Mouse (Mus musculus) cerebellum, adult 11 months (tissue): ENCODE measurements around the gene Tmeff1.

Experiments used
- DNase-seq: peaks from one replicate; pipeline ENCODE4 v3.0.0; 2022

Tmeff1 gene

DNA sequence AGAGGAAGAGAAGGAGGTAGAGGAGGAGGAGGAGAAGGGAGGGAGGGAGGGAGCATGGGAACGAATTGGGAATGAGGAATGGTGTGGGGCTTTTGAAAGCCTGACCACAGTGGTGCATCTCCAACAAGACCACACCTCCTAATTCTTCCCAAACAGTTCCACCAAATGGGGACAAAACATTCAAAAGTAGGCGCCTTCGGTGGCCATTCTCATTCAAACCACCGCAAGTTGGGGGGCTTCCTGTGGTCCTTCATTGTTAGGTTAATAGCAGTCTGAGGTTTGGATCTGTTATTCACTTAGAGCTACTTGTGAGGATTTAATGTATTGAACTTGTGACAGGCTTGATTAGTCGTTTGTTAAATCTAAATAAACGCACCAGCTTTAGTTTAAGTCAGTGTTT is 40.0 kb downstream of the Tmeff1 start:
- DNase-seq, result no peak

DNA sequence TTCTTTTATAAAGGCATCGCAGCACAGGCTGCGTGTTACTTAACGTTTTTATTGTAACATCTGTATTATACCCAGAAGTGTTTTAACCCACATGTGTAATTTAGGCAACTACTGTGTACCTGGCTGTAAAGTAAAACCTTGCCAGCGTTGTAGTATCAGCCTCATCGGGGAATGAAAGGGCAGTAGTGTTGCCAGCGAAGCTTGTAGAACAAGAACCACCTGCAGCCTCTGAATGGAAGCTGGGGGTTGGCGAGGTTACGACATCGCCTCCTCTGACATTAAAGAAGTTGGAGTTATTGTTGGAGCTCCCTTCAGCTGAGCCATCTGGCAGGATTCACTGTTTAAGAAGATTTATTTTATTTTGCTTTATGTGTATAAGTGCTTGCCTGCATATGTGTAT is 40.9 kb downstream of the Tmeff1 start:
- DNase-seq, result no peak

DNA sequence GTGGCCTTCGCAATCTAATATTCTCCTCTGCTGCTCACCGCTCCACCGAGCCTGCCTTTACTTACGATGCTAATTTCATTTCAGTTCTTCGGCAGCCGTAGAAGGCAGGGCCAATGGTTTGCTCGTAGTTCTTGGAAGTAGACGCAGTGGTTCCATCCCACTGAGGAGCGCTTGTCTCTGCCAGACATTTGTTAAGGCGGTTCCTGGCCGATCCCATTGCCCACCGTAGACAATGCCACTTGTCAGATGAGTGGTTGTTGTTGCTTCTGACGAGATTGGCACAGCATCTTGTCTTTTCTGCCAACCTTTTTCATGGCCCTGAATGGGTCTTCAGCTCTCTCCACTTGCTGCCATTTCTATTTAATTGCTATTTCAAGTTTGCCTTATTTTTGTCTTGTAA is 44.5 kb downstream of the Tmeff1 start:
- no peak for DNase-seq

DNA sequence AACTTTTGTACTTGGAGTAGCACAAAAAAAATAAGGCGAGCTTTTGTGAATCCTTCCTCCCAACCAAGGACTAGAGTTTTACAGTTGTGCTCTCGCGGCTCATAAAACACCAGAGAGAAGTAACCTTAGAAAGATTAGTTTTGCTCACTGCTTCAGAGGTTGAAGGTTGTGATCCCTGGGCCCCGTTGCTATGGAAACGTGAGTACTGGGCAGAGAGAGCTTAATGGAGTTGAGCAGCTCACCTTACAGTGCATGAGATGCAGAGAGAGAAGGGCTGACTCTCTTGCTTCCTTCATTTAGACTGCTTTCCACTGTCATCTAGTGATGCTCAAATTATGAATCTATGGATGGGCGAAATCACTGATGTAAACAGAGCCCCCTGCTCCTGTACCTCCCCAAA is 48.6 kb downstream of the Tmeff1 start:
- DNase-seq, result no peak

DNA sequence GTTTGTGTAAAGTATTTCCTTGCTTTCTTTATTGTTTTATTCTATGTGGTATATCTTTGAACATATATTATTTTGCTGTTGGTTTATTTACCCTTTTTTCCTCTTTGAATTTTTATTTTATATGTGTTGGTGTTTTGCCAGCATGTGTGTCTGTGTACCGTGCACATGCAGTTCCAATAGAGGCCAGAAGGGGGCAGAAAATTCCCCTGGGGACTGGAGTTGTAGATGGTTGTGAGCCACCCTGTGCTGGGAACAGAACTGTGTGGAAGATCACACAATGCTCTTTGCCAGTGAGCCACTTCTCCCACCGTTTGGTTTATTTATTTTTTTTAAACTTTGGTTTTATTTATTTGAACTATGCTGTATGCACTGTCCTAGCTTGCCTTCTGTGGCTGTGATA is 49.1 kb downstream of the Tmeff1 start:
- DNase-seq, result no peak

DNA sequence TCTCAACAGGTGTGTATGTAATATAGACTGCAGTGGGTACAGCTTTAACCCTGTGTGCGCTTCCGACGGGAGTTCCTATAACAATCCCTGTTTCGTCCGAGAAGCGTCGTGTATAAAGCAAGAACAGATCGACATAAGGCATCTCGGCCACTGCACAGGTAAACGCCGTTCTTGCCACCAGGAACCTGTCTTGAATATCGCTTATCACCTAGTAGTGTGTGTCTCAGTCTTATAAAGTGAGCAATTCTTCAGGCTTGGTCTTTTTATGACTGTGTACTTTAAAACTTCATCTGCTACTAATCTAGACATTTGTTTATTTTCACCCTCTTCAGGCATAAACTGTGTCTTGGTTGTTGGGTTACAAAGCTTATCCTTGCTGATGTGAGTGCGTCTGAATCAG is 51.9 kb downstream of the Tmeff1 start:
- DNase-seq, result no peak

DNA sequence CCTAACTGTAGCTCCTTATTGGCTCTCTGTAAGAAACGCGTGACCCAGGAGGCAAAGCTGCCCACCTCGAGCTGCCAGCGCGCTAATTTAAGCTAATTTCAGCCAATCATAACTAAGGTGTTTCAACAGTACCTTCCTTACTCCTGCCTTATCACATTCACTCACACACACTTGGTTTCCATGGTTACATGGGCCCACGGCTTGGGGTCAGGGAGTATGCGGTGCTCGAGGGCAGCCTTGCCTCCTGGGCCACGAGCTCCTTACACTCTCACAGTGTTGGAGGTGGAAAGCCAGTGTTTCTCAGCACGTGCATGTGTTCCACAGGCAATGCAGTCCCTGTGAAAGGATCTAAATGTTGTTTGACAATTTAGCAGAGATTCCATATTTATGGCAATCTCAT is 53.2 kb downstream of the Tmeff1 start:
- DNase-seq, result no peak

DNA sequence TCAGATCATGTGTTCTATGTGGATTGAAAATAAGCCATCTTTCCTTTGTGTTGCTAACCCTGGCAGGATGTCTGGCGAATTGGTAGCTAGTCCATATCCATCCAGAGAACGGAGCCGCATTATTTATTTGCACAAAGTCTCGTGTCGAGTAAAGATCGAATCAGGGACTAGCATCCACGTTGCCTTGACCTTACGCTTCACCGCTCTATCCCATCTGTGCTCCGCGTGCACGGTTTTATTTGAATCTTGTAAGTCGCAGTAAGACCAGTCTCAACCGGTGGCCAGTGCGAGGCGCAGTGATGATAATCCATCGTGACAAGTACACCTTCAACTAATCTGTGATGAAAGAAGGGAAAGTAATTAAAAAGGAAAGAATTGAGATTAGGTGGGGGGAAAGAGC is 54.5 kb downstream of the Tmeff1 start:
- no peak for DNase-seq

DNA sequence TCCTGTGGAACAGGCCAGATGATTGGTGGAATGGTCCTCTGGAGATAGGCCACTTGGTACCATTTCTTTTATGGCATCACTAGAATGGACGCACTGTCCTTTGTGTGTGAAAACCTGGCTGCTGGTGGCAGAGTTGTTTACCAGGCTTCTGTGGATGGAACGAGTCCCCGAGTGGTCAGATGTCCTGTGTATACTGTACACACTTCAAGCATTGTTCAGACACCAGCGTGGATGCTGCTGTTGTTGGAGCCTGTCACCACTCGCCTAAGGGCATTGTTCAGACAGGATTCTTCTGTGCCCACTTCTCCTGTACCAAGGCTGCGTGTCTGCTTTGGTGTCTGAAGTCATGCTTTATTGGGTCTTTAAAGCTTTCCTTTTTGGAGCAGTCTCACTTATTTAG is 58.8 kb downstream of the Tmeff1 start:
- no peak for DNase-seq

DNA sequence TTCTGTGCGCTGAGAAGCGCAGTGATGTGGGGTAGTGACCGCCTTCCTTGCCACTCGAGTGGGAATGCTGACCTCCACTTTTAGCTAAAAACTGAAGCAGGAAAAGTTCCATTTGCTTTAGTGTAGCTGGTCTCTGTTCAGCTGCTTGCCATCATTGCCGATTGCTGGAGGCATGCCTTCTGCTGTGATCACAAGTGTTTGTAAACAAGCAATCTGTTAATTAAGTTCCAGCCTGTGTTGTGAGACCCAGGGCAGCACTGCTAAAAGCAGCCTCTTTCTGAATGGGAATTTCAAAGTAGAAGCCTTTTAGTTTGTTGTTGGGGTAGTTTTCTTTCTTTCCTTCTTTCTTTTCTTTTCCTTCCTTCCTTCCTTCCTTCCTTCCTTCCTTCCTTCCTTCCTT is 61.2 kb downstream of the Tmeff1 start:
- no peak for DNase-seq

DNA sequence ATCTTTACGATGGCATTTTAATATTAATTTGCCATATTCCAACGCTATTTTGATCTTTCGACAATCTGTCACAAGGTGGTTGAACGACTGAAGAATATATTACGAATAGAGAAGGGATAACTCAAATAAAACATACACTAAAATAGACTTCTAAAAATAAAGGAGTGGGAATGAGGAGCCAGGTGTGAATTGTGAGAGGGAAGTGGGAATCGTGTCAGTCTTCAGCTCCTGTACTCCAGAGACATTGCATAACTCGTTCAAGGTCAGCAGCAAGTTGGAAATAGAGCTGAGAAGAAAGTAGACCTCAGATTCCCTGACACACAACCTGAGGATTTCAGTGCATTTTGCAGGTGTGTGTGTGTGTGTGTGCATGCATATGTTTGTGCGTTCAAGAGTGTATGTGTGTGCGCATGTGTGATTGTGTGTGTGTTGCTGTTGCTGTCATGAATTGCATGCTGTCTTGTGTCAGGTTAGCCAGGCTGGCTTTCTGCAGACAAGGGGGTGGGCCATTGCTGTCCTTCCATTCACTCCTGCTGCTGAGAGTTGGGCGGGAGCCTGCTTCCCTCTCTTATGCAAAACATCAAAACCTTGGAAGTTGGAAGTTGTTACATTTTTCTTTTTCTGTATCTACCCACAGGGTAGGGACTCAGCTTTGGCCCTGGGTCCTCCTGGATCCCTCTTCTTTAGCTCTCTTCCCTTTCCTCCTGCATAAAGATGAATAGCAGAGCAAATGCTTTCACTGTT is 65.8 kb downstream of the Tmeff1 start:
- DNase-seq, result no peak

DNA sequence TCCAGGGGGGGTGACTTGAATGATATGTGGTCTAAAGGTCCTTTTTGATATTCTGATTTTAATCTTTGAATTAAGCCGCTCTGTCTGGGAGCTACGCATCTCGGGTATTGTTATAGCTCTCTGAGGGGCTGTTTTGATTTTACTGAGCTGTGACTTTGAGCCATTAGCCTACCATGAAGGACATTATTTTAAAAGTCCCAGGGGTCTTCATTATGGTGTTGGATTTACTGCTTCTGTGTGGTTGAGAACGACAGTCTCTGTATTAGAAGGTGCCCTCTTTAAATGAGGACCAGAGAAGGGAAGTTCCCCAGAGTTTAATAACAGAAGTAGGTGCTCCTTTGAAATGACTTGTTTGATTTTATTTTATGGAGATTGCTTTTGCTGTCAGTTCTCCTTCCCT is 69.1 kb downstream of the Tmeff1 start:
- DNase-seq, result no peak

DNA sequence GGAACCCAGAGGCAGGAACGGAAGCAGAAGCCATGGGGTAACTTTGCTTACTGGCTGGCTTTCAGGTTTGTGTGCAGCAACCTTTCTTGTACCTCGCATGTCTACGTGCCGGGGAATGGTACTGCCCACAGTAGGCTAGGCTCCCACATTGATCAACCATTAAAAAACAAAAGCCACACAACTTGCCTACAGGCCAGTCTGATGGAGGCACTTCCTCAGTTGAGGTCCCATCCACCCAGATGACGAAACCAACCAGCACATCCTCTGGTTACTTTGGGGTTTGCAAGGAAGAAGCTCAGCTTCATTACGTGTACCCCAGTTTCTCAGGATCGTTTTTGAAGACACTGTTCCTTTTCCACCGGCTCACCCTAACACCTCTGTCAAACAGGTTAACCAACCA is 71.6 kb downstream of the Tmeff1 start:
- no peak for DNase-seq

DNA sequence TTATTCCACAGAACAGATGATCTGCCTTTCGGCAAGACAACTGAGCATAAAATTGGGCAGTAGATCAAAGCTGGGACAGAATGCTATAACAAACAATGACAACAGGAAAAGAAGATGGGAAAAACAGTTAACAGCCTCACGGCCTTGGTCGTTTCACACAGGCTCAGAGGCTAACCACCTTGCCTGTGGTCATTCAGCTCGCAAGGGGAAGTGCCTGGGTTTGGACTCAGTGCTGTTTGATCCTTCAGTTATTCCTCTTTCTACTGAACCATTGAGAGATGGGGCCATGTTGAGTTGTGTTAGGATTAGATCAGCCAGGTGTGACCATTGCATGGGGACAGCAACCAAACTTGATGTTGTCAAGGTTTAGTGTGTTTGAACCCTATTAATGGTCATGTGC is 75.2 kb downstream of the Tmeff1 start:
- DNase-seq, result no peak

DNA sequence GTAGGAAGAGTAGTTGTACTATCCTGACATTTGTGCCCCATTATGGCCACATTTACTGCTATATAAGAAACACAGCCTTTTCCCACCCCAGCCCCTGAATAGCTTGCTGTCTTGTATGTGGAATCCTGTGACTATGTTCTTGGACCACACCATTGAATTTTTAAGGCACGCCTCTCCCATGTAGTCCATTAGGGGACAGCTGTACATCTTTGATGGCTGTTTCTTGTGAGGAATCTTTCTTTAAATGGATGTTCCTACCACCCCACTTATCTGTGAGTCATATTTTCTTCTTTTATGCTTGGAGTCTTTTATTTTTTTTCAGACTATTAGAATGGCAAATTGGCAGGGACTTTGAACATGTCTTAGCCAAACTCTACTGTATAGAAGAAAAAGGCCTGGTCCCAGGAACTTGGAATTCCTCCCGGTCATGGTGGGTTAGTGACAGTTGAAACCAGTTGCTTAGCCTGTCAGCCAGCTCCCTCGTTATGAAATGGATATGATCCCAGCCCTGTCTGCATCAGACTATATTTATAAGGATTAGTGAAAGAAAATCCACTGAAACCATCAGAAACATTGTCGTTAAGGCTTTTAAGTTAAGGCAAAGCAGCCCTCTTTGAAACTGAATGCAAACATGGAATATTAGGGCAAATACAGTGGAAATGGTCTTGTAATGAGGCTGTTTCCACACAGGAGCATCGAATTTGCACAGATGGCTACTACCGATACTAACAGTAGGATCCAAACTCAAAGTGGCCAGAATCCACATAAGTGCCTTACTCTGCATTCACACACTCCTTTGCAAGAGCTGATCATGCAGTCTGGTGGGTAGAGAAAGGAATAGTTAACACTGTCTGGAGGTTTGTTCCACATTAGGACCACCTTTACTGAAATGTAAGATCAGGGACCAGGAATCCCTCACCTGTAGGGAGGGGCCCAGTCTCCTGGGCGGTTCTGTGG is 75.9 kb downstream of the Tmeff1 start:
- no peak for DNase-seq

DNA sequence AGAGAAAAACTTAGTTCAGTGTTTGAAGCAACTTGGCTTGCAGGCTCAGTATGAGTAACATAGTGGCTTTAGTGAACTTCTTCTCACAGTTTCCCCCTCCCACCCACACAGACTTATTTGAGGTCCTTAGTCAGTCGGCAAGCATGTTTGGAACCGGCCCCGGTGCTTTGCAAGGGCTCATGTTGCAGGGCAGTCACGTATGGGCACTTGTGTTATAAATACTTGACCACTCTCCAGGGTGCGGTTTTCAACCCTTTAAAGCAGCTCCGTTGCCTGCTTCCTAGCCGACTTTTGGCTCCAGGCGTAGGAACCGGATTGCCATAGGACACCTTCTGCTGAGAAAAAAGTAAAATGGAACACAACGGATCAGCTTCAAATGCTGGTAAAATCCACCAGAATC is 78.3 kb downstream of the Tmeff1 start, which contains the start of gene Cavin4:
Gene Cavin4 (plus strand): TSS at position 244 of the 400 bp plus-strand sequence.
- DNase-seq, result no peak

DNA sequence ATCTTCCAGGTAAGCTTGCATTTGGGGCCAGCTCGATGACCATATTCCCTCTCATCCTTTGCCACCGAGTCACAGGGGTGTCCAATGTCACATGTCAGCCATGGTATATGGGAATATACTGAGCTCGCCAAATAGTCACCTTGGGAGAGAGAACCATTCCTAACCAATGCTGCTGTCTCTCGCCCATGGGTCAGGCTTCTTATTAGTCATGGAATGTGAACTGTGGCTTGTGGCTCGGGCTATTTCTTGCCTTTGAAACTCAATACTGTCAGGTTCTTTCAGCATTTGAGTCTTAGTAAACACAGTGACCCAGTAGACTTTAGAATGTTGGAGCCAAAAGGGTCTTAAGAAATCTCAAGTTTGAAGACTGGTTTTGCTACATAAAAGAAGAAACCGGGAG is 79.0 kb downstream of the Tmeff1 start:
- no peak for DNase-seq

DNA sequence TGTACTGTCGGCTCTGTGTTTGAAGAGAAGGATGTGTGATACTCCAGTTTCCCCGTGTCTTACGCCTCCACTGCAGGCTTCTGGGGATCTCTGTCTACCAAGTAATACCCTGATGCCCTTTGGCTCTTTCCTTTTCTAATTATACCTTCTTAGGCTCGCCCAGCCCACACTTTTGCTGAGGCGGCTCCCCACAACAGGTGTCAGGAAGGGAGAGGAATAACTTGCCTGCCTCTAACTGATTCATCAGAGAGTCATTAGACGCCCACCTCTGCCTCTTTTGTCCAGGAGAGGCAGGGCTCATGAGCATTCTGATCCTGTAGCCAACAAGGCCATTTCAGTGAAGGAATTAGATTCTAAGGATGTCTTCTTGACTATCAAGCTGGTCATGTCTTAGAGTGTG is 82.3 kb downstream of the Tmeff1 start:
- no peak for DNase-seq

DNA sequence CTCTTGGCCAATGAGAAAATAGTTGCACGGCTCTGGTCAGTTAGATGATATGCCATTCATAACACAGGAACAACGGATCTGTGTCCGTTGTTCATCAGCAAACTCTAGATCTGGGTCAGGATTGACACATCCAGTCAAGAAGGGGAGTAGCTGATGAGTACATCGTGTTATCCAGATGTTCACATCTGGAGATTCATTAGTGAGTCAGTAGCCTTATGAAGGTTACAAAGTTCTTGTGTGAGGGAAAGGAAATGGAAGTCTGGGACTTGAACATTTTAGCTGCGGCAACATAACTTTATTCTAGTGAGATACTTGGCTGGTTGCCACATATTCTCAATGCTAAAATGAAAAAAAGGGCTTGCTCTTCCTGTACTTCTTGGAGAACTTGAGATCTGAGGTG is 87.9 kb downstream of the Tmeff1 start:
- DNase-seq, result no peak

DNA sequence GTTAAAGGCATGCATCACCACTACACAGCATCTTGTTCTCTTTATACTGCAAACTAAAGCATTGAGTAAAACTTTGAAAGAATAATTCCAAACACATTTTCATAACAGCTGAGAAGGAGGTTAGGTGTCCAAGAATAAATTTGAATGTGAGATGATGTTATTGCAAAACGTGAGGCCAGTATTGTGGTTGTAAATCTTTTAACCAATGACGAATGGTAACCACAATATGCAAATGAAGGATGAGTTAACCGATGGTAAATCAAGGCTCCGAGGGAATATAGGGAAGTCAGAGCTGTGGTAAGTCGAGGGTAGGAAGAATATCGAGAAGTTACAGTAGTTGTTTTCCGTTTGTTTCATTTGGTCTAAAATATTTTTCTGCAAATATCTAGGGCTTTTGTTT is 89.4 kb downstream of the Tmeff1 start:
- no peak for DNase-seq

DNA sequence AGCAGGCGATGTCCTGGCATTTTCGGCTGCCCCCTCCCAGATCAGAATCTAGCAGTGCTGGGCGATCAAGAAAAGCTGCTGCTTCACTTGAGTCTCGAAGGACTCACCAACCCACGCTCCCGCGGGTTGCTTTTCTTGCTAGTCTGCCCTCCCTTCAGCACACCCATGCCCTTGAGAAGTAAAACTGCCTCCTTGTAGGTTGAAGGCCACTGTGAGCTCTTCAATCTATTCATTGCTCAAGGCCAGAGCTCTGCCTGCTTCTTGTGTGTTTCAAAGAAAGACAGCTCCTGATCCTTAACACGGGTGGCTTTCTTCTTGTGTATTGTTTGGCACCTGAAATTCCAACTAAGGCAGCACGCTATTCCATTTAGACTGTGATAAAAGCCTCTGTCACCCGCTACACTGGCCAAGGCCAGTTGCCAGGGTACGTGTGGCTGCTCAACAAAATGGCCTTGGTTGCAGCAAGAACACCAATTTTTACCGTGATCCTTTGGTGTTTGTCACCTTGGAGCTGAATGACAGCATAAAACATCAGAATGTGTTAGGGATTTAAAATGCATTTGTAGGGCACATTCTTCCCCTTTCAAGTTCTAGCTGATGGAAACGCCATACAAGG is 91.7 kb downstream of the Tmeff1 start:
- DNase-seq, result no peak

DNA sequence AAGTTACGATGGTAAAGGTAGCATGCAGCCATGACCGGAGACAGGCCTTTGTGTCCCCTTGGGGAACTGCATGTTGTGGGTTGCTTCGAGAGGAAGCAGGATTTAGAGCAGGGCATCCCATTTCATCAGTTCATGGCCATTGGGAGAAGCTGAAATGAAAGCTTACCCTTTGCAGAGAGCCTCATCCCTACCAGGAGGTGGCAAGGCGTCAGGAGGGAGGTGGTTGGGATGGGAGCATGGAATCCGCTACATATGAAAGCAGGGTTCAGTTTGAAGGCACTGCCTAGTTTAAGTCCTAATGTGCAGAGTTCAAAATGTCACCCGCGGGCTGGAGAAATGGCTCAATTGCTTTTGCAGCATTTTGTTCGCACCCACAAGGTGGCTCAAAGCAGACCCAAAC is 92.3 kb downstream of the Tmeff1 start:
- no peak for DNase-seq

DNA sequence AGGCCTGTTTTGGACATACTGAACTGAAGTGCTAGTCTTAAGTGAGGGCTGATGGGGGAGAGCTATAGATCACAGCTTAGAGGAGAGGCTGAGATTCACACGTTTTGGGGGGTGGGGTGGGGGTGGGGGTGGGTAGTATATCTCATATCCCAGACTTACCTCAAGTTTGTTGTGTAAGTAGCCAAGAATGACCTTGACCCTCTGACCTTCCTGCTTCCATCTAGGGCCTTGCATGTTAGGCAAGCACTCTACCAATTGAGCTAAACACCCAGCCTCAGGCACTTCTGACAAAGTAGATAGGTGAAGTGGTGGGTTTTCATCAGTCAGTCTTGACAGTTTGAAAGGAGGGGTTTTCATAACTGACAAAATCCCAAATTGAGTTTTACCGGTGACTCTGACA is 92.8 kb downstream of the Tmeff1 start:
- no peak for DNase-seq

DNA sequence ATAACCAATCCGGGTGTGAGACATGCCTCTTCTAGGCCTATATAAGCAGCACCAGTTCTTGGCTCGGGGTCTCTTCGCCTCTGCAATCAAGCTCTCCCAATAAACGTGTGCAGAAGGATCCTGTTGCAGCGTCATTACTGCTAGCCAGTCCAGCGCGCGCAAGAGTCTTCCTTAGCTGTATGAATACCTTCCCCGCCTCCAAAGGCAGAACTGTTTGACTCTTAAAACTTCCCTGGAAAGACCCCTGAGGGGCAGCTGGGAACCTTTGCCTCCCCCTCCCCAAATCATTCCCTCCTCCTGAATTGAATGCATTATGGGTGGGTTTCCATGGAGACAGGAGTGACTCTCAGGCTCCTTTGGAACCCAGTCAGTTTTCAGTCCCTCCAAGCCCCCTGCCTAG is 93.8 kb downstream of the Tmeff1 start:
- no peak for DNase-seq
